13 mouse cellular contexts compared by ENCODE assay signal in the genomic region with DNA sequence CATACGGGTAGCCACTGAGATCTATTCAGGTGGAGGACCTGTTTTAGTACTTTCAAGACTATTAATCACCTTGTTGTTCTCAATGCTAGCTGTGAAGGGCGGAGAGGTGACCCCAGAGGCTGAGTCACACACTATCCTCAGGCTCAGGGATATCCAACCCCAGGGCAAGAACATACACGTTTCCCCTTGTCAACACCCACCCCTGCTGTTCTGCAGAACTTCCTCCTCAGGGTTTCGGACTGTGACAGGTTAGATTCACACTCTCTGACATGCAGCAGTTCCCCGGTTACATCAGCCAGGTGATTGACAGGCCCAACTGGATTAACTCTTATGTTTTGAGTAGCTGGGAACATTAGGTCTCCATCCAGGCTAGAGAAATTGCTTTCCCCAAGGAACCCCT. TPM values are rescaled to one million over a fixed set of nuclear protein-coding genes. Genes with fewer than 3 reads are reported as not detected.
A peak's percentile ranks its signal among the peaks of the same experiment; 100 is the strongest.
DNase-seq lines count a peak whose midpoint lies in the region; ATAC-seq and TF ChIP-seq lines count a peak whose summit lies in the region.
"Had no signal": no experiment of that assay in that cellular context is flagged by ENCODE, and none has a peak within 500 bp of the region (broad histone marks: within the 10 kb centered on the region; RNA-seq: fewer than 3 reads in every experiment).

No protein-coding gene starts in this region.

- no peak overlapping the region for H3K4me3 ChIP-seq in heart, postnatal 0 days (ENCODE audit: low read depth, low read length)
- H3K4me3 ChIP-seq in stomach, embryonic 16.5 days (replicated peaks; ENCODE audit: low read length), result no peak overlapping the region
- H3K4me3 ChIP-seq in hindbrain, embryonic 12.5 days, result no peak overlapping the region
- H3K4me3 ChIP-seq: forebrain, embryonic 10.5 days; limb, embryonic 15.5 days; midbrain, embryonic 12.5 days had no signal

- peak; percentile 81 for ATAC-seq in heart, postnatal 0 days (ENCODE audit: insufficient read depth, low read depth)
- ATAC-seq in stomach, embryonic 16.5 days (ENCODE audit: insufficient read depth, low FRiP score), result 0 out of 2 replicates have a peak, but pooled peaks have one; percentile 37
- no peak for ATAC-seq in hindbrain, embryonic 12.5 days (ENCODE audit: low FRiP score)

- no peaks in the 10 kb centered on the region for H3K9me3 ChIP-seq in heart, postnatal 0 days (replicated peaks; ENCODE audit: control insufficient read depth, low read length)
- H3K9me3 ChIP-seq in stomach, embryonic 16.5 days (replicated peaks; ENCODE audit: control insufficient read depth, low read length), result no peaks in the 10 kb centered on the region
- no peaks in the 10 kb centered on the region for H3K9me3 ChIP-seq in hindbrain, embryonic 12.5 days (replicated peaks)
- H3K9me3 ChIP-seq: forebrain, embryonic 10.5 days; limb, embryonic 15.5 days; midbrain, embryonic 12.5 days had no signal

- no peak overlapping the region for H3K9ac ChIP-seq in heart, postnatal 0 days (replicated peaks; ENCODE audit: low read depth, low read length)
- H3K9ac ChIP-seq in stomach, embryonic 16.5 days (ENCODE audit: low read length), result no peak overlapping the region
- no peak overlapping the region for H3K9ac ChIP-seq in hindbrain, embryonic 12.5 days
- H3K9ac ChIP-seq: limb, embryonic 15.5 days; midbrain, embryonic 12.5 days had no signal

- 27% methylated on average over 5 of the region's 5 CpGs for WGBS in heart, postnatal 0 days
- WGBS in stomach, embryonic 16.5 days, result 52% methylated on average over 5 of the region's 5 CpGs
- whole genome bisulfite sequencing in hindbrain, embryonic 12.5 days, result 66% methylated on average over 5 of the region's 5 CpGs

- no peak overlapping the region for H3K4me2 ChIP-seq in heart, postnatal 0 days (ENCODE audit: low read depth, low read length)
- H3K4me2 ChIP-seq in stomach, embryonic 16.5 days (ENCODE audit: low read depth, low read length), result no peak overlapping the region
- no peak overlapping the region for H3K4me2 ChIP-seq in hindbrain, embryonic 12.5 days (replicated peaks)
- H3K4me2 ChIP-seq: limb, embryonic 15.5 days; midbrain, embryonic 12.5 days had no signal

- no peaks in the 10 kb centered on the region for H3K27me3 ChIP-seq in heart, postnatal 0 days (ENCODE audit: control insufficient read depth, insufficient read depth, low read length)
- H3K27me3 ChIP-seq in stomach, embryonic 16.5 days (ENCODE audit: control insufficient read depth, insufficient read depth, low read length), result no peaks in the 10 kb centered on the region
- H3K27me3 ChIP-seq in hindbrain, embryonic 12.5 days, result no peaks in the 10 kb centered on the region
- H3K27me3 ChIP-seq: limb, embryonic 15.5 days had no signal

- intact Hi-C loops in heart, postnatal 14 days (cut with DNase I), result no loop called here

- H3K4me1 ChIP-seq in heart, postnatal 0 days (ENCODE audit: control insufficient read depth, insufficient read depth), result peaks cover 9% of the 10 kb centered on the region; the same call in 1 of the 2 replicates
- peaks cover 4% of the 10 kb centered on the region for H3K4me1 ChIP-seq in stomach, embryonic 16.5 days (ENCODE audit: control insufficient read depth, insufficient read depth, low read length)
- H3K4me1 ChIP-seq in hindbrain, embryonic 12.5 days, result no peaks in the 10 kb centered on the region
- H3K4me1 ChIP-seq: midbrain, embryonic 12.5 days had no signal

- peak; percentile 87 for DNase-seq in heart, adult 11 months
- DNase-seq in heart, postnatal 14 days, result no peak
- peak; percentile 21 to 59 for DNase-seq in urinary bladder, adult 18-20 months (ENCODE audit: low spot score in 2 of 2)
- DNase-seq in urinary bladder, postnatal 10 days (ENCODE audit: low spot score), result no peak
- DNase-seq in heart, postnatal 0 days (ENCODE audit: low spot score), result peak; percentile 52
- DNase-seq in layer of hippocampus, adult 11-12 months (ENCODE audit: low spot score), result no peak
- DNase-seq: cerebellum, adult 2 months; kidney, adult 9 months had no signal

- no peak for TF ChIP-seq EP300 in heart, postnatal 0 days (IDR thresholded peaks at IDR 0.05; ENCODE audit: low read depth)

- peak overlapping the region; percentile 73 for H3K27ac ChIP-seq in heart, postnatal 0 days (ENCODE audit: low read depth)
- H3K27ac ChIP-seq in stomach, embryonic 16.5 days (ENCODE audit: low read length), result peak overlapping the region; percentile 47
- H3K27ac ChIP-seq in hindbrain, embryonic 12.5 days, result no peak overlapping the region
- H3K27ac ChIP-seq: forebrain, embryonic 10.5 days; limb, embryonic 15.5 days; midbrain, embryonic 12.5 days had no signal

- peaks cover 35% of the 10 kb centered on the region for H3K36me3 ChIP-seq in heart, postnatal 0 days (replicated peaks; ENCODE audit: control insufficient read depth, insufficient read depth, low read length)
- H3K36me3 ChIP-seq in stomach, embryonic 16.5 days (ENCODE audit: control insufficient read depth, insufficient read depth, low read length), result 0 out of 2 replicates have a peak, but pooled peaks cover 4% of the 10 kb centered on the region
- no peaks in the 10 kb centered on the region for H3K36me3 ChIP-seq in hindbrain, embryonic 12.5 days
- H3K36me3 ChIP-seq: forebrain, embryonic 10.5 days; midbrain, embryonic 12.5 days had no signal

- TF ChIP-seq CTCF in heart, postnatal 0 days (IDR thresholded peaks at IDR 0.05; ENCODE audit: low read depth), result no peak

RNA-seq across cellular contexts. Expression of a gene that starts 5.7 kb away (rescaled TPM):
- 10 to 100 TPM; 26.5 to 26.7 TPM for total RNA-seq in heart, postnatal 14 days (2021)
- 7.3 and 12.3 TPM in 2 replicates for total RNA-seq in heart, postnatal 0 days (2014; rRNA removed; ENCODE audit: low replicate concordance)
- polyA plus RNA-seq in heart, postnatal 0 days (2015; fragmentation: Nextera tagmentation; extraction: Ambion mirVana), result 9.8 and 10.1 TPM in 2 replicates
- 7.2 and 8.4 TPM in 2 replicates for polyA plus RNA-seq in stomach, embryonic 16.5 days (2015; fragmentation: Nextera tagmentation; extraction: Ambion mirVana)
- 1.7 and 2.2 TPM in 2 replicates for polyA plus RNA-seq in hindbrain, embryonic 12.5 days (2016; fragmentation: Nextera tagmentation; extraction: Ambion mirVana)

RNA-seq across cellular contexts. Expression of a gene that starts 5.9 kb away (rescaled TPM):
- total RNA-seq in heart, postnatal 14 days (2021), result 1 to 10 TPM; 2.7 to 3.5 TPM
- total RNA-seq in heart, postnatal 0 days (2014; rRNA removed; ENCODE audit: low replicate concordance), result 3.2 and 14.3 TPM in 2 replicates
- 2.5 and 2.8 TPM in 2 replicates for polyA plus RNA-seq in heart, postnatal 0 days (2015; fragmentation: Nextera tagmentation; extraction: Ambion mirVana)
- polyA plus RNA-seq in stomach, embryonic 16.5 days (2015; fragmentation: Nextera tagmentation; extraction: Ambion mirVana), result 6.8 and 7.0 TPM in 2 replicates
- 16.5 and 16.8 TPM in 2 replicates for polyA plus RNA-seq in hindbrain, embryonic 12.5 days (2016; fragmentation: Nextera tagmentation; extraction: Ambion mirVana)

Comparison
In these comparisons a context has a peak if more than half of its experiments do, and no peak if none do; other contexts are left out.
1. DNase-seq: peak in heart, adult 11 months (single experiment), urinary bladder, adult 18-20 months (2 of 2) and heart, postnatal 0 days (single experiment); none in heart, postnatal 14 days (0 of 2), urinary bladder, postnatal 10 days (single experiment) and layer of hippocampus, adult 11-12 months (single experiment).